In the genomic region with DNA sequence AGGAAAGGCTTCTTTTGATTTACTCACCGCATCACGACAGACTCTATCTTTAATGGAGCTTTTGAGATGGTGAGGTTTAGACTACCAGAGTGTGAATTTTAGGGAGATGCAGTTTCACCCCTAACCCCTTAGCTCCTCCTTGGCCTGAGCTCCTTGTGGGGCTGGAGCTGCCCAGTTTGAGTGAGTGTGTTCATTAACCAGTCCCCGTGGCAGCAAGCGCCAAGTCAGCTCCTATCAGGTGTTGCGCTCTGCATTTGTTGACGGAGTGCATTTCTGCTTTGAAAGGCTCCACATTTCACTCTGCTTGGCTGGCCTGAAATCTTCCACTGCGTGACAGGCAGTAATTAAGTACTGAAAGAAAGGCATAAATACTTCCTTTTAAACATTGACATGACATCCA, we compare ENCODE assay signal across 16 mouse cellular contexts.
A peak's percentile ranks its signal among the peaks of the same experiment; 100 is the strongest.
DNase-seq lines count a peak whose midpoint lies in the region; ATAC-seq lines count a peak whose summit lies in the region.
"Had no signal": no experiment of that assay in that cellular context is flagged by ENCODE, and none has a peak within 500 bp of the region (broad histone marks: within the 10 kb centered on the region; RNA-seq: fewer than 3 reads in every experiment).

No protein-coding gene starts in this region.

- peak; percentile 9 for DNase-seq in heart, postnatal 4 days
- DNase-seq in heart, adult 9 months (ENCODE audit: low spot score in 2 of 2), result no peak
- peak; percentile 40 for DNase-seq in kidney, adult 18-20 months
- peak; percentile 56 for DNase-seq in kidney, postnatal 14 days
- no peak for DNase-seq in layer of hippocampus, postnatal 10 days (ENCODE audit: low spot score in 2 of 2)
- DNase-seq: B cell, adult 2 months; cerebellum, adult 11-12 months; liver, postnatal 0 days had no signal

- H3K9ac ChIP-seq in forebrain, embryonic 12.5 days, result no peak overlapping the region
- no peak overlapping the region for H3K9ac ChIP-seq in hindbrain, embryonic 16.5 days (ENCODE audit: low read depth, low read length)
- H3K9ac ChIP-seq: heart, embryonic 15.5 days; hindbrain, embryonic 14.5 days; liver, postnatal 0 days; midbrain, embryonic 15.5 days had no signal

- peak; percentile 34 for ATAC-seq in forebrain, embryonic 12.5 days (ENCODE audit: low FRiP score)
- no peak for ATAC-seq in granulocyte monocyte progenitor cell, adult 5-6 weeks (replicated peaks; ENCODE audit: poor library complexity, severe bottlenecking)
- ATAC-seq in hindbrain, embryonic 16.5 days, result no peak
- ATAC-seq: liver, postnatal 0 days; midbrain, embryonic 15.5 days; Patski had no signal

- H3K4me2 ChIP-seq in forebrain, embryonic 12.5 days, result no peak overlapping the region
- no peak overlapping the region for H3K4me2 ChIP-seq in hindbrain, embryonic 16.5 days (ENCODE audit: low read length)
- H3K4me2 ChIP-seq: hindbrain, embryonic 14.5 days; midbrain, embryonic 15.5 days had no signal

- WGBS in forebrain, embryonic 12.5 days, result 23% methylated on average over 7 of the region's 7 CpGs
- 43% methylated on average over 7 of the region's 7 CpGs for WGBS in hindbrain, embryonic 16.5 days

- no peaks in the 10 kb centered on the region for H3K9me3 ChIP-seq in forebrain, embryonic 12.5 days
- no peaks in the 10 kb centered on the region for H3K9me3 ChIP-seq in hindbrain, embryonic 16.5 days (ENCODE audit: control insufficient read depth, low read length)
- H3K9me3 ChIP-seq: heart, embryonic 15.5 days; midbrain, embryonic 15.5 days had no signal

- H3K27me3 ChIP-seq in forebrain, embryonic 12.5 days, result peaks cover 62% of the 10 kb centered on the region
- peaks cover 2% of the 10 kb centered on the region for H3K27me3 ChIP-seq in hindbrain, embryonic 16.5 days (replicated peaks; ENCODE audit: control insufficient read depth, insufficient read depth, low read length)

- H3K4me3 ChIP-seq in forebrain, embryonic 12.5 days (replicated peaks), result no peak overlapping the region
- no peak overlapping the region for H3K4me3 ChIP-seq in hindbrain, embryonic 16.5 days (ENCODE audit: low read length)
- H3K4me3 ChIP-seq: heart, embryonic 15.5 days; midbrain, embryonic 15.5 days had no signal

- H3K36me3 ChIP-seq in forebrain, embryonic 12.5 days (replicated peaks), result no peaks in the 10 kb centered on the region
- H3K36me3 ChIP-seq in hindbrain, embryonic 16.5 days (ENCODE audit: control insufficient read depth, insufficient read depth, low read length), result no peaks in the 10 kb centered on the region
- H3K36me3 ChIP-seq: heart, embryonic 15.5 days; midbrain, embryonic 15.5 days had no signal

- peaks cover 31% of the 10 kb centered on the region for H3K4me1 ChIP-seq in forebrain, embryonic 12.5 days
- no peaks in the 10 kb centered on the region for H3K4me1 ChIP-seq in hindbrain, embryonic 16.5 days (ENCODE audit: control insufficient read depth, insufficient read depth, low read depth, low read length)

- H3K27ac ChIP-seq in forebrain, embryonic 12.5 days, result no peak overlapping the region
- H3K27ac ChIP-seq in hindbrain, embryonic 16.5 days (ENCODE audit: low read depth, low read length), result no peak overlapping the region
- H3K27ac ChIP-seq: heart, embryonic 15.5 days; hindbrain, embryonic 14.5 days; macrophage; midbrain, embryonic 15.5 days had no signal

Comparison
In these comparisons a context has a peak if more than half of its experiments do, and no peak if none do; other contexts are left out.
1. DNase-seq: peak in heart, postnatal 4 days (single experiment), kidney, adult 18-20 months (single experiment) and kidney, postnatal 14 days (single experiment); none in heart, adult 9 months (0 of 2) and layer of hippocampus, postnatal 10 days (0 of 2).